Mouse (Mus musculus) cortical plate, adult 2 months (tissue): ENCODE results near the gene Tsc22d4. TPM values are rescaled to one million over a fixed set of nuclear protein-coding genes. Genes with fewer than 3 reads are reported as not detected.

Experiments
- H3K27ac ChIP-seq: fragments of 200-500 bp; 2 replicates; pipeline ENCODE4 v1.5.1; 2012; ENCODE audit warnings: low read length, control low read depth, inconsistent platforms; ENCODE audit not compliant: insufficient read depth
- H3K4me1 ChIP-seq: fragments of 200-500 bp; 2 replicates; pipeline ENCODE4 v1.6.1; 2011; ENCODE audit warnings: low read length; ENCODE audit not compliant: control insufficient read depth, insufficient read depth
- H3K4me3 ChIP-seq: fragments of 200-500 bp; 2 replicates; pipeline ENCODE4 v1.5.1; 2011; ENCODE audit warnings: mild to moderate bottlenecking, low read length, control low read depth; ENCODE audit not compliant: insufficient read depth
- CTCF ChIP-seq: fragments of 200-500 bp; IDR thresholded peaks from 2 replicates; pipeline ENCODE4 v1.5.1; 2011; ENCODE audit warnings: mild to moderate bottlenecking, control low read depth, low read length; ENCODE audit not compliant: insufficient read depth; ENCODE audit errors: extremely low read depth
- POLR2A ChIP-seq: fragments of 200-500 bp; IDR thresholded peaks from 2 replicates; pipeline ENCODE4 v1.6.1; 2011; ENCODE audit warnings: mild to moderate bottlenecking, low read length, control low read depth; ENCODE audit not compliant: insufficient read depth; ENCODE audit errors: extremely low read depth
- polyA plus RNA-seq: library from polyadenylated mRNA; depleted of rRNA; stranded (reverse); fragments of >200 nt; gene quantifications from 2 replicates; pipeline ENCODE4 v1.2.3, GENCODE M21; 2012

Tsc22d4 gene
- polyA plus RNA-seq, 1 experiment = 366 TPM

DNA sequence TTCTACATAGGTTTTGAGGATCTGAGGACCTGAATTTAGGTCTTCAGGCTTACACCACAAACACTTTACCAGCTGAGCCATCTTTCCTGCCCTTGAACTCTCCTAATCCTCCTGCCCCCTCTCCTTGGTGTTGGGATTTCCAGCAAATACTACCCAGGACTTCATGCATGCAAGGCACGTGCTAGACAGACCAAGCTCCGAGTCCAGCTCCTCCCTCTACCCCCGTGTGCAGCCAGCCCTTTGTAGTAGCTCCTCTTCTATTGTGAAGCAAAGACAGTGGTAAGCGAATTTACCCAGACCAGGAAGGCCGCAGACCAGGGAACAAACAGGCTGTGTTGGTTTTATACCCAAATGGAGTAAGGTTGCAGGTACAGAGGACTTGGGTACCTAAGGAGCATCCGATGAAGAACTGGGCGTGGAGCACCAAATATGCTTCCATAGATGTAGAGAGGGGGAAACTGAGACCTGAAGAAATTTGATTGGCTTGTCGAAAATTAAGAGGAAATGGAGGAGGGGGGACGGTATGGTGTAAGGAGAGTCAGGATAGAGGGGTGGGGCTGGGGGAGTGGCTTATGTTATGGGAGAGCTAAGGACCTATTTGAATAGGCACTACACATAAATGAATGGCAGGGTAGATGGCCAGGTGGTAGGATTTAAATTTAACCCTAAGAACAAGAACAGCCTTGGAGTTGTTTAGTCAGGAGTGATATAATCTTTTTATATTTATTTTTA is 19.2 kb downstream of the Tsc22d4 start:
- TF ChIP-seq CTCF (no peak), POLR2A (no peak)
- no peak overlapping the region for H3K4me3 ChIP-seq
- H3K27ac ChIP-seq = no peak overlapping the region
- no peaks in the 10 kb centered on the region for H3K4me1 ChIP-seq

DNA sequence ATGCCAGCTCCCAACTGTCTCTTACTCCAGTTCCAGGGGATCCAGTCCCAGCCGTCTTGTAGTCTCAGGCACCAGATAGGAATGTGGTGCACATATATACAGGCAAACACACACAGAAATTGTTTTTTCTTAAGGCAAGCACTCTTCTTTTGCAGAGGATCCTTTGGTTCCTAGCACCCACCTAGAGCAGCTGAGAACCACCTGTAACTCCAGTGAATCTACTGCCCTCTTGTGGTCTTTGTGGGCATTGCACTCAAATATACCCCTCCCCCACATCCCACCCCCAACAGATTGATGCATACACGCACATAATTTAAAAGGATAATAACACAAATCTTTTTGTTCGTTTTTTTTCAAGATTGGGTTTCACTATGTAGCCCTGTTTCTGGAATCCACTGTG is 20.7 kb downstream of the Tsc22d4 start:
- Histone ChIP-seq H3K4me3 (no peak overlapping the region), H3K4me1 (no peaks in the 10 kb centered on the region), H3K27ac (no peak overlapping the region)
- TF ChIP-seq POLR2A (no peak), CTCF (peak; percentile 36; the same call in 1 of the 2 replicates)

DNA sequence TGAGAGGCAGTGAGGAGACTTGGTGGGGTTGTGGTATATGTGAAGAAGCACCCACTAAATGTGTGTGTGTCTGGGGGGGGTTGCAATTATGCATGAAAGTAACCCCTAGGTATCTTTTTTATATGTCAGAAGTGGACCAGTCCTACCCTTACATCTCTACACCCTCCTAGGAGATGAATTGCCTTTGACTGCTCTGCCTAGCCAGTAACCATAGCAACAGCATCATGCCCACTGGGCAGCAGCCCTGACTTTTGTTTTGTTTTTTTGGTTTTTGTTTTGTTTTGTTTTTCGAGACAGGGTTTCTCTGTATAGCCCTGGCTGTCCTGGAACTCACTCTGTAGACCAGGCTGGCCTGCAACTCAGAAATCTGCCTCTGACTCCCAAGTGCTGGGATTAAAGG is 22.9 kb downstream of the Tsc22d4 start:
- no peaks in the 10 kb centered on the region for H3K4me1 ChIP-seq
- H3K27ac ChIP-seq = no peak overlapping the region
- TF ChIP-seq POLR2A (no peak), CTCF (no peak)
- no peak overlapping the region for H3K4me3 ChIP-seq

DNA sequence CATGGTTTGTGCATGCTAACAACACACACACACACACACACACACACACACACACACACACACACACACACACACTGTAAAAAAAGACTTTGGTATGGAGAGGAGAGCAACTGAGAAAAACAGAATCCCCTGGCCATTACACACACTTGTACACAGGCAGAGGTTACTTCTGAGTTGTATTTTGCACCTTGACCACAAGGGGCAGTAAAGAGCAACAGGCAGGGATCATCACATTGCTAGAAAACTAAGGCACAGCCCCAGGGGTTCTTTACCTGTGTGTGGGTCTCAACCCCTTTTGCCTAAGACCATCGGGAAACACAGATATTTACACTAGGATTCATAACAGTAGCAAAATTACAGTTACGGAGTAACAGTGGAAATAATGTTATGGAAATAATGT is 25.2 kb downstream of the Tsc22d4 start:
- Histone ChIP-seq H3K27ac (no peak overlapping the region), H3K4me1 (no peaks in the 10 kb centered on the region), H3K4me3 (no peak overlapping the region)
- TF ChIP-seq CTCF (peak; percentile 72), POLR2A (no peak)

DNA sequence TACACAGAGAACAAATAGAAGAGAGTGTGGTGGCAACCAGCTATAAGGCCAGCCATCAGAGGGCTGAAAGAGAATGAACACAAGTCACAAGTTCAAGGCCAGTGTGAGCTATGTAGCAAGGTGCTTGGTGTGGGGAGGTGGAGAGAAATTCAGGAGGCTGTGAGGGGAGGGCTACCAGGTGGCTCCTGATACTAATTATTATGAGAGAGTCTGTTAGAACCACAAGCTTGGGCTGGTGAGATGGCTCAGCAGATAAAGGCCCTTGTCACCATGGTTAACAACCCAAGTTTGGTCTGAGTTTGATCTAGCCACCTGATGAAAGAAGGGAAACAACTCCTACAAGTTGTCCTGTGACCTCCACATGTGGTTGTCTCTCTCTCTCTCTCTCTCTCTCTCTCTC is 27.2 kb downstream of the Tsc22d4 start:
- TF ChIP-seq CTCF (no peak), POLR2A (no peak)
- Histone ChIP-seq H3K4me1 (no peaks in the 10 kb centered on the region; the same call in 1 of the 2 replicates), H3K4me3 (no peak overlapping the region), H3K27ac (no peak overlapping the region)

DNA sequence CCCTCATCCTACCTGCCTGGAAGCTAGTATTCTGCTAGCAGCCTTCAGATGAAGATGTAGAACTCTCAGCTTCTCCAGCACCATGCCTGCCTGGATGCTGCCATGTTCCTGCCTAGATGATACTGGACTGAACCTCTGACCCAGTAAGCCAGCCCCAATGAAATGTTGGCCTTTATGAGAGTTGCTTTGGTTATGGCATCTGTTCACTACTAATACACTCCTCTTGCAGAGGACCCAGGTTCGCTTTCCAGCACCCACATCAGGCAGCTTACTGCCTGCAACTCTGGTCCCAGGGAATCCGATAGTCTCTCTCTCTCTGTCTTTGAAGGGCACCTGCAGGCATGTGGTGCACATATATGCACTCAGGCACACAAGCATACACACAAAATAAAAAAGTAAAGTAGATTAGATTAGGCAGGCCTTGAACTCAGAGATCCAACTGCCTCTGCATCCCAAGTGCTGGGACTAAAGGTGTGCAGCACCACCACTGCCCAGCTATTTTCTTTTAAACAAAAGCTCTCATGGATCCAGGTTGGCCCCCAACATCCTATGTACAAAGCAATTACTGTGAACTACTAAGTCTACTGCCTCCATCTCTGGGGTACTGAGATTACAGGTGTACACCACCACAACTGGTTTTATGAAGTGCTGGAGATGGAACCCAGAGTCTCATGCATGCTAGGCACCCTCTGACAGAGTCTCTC is 30.2 kb downstream of the Tsc22d4 start:
- Histone ChIP-seq H3K4me1 (no peaks in the 10 kb centered on the region; the same call in 1 of the 2 replicates), H3K4me3 (no peak overlapping the region), H3K27ac (no peak overlapping the region)
- no peak for TF ChIP-seq CTCF
- TF ChIP-seq POLR2A = no peak

DNA sequence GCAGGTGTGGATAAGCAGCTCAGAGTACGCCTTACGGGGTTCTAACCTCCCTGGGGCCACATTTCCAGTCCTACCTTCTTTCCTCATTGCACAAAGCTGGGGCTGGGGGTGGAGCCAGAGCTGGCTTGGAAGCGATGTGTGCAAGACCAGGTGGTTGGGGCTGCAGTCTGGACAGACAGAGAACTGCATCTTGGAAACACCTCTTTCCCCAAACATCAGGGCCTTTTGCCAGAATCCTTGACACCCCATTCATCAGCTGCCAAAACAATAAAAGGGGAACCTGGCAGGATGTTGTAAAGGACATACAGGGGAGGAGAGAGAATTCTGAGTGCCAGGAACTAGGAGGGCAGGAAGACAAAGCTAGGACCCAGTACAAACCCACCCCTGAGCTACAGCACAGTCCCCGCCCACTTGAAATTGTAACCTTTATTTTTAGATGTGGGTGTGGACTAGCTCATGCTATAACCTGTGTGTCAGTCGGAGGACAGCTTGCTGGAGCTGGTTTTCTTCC is 30.9 kb downstream of the Tsc22d4 start:
- Histone ChIP-seq H3K4me1 (no peaks in the 10 kb centered on the region; the same call in 1 of the 2 replicates), H3K4me3 (no peak overlapping the region), H3K27ac (no peak overlapping the region)
- TF ChIP-seq POLR2A (no peak), CTCF (no peak)

DNA sequence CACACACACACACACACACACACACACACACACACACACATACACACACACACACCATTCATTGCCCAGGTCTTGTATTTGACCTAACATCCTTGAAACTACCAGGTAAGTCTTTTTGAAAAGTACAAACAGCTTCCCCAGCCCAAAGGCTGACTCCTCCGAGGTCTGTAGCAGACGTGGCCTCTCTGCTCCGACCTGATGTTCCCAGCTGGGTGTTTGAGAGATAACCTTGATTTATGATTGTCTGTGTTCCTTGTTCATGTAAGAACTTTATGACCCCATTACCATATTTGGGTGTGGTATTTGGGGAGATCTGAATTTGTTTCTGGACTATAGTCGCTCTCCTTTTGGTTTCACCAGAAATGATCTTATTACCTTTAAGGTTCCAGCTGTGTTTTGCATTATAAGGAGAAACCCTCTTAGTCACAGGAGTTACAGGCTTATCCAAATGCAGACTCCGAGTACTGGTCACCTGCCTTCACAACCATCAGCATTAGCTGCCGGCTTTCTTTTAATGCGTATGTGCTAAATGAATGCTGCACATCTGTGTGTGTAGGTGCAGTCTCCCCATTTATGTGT is 31.8 kb downstream of the Tsc22d4 start:
- no peak for TF ChIP-seq CTCF
- TF ChIP-seq POLR2A = no peak

DNA sequence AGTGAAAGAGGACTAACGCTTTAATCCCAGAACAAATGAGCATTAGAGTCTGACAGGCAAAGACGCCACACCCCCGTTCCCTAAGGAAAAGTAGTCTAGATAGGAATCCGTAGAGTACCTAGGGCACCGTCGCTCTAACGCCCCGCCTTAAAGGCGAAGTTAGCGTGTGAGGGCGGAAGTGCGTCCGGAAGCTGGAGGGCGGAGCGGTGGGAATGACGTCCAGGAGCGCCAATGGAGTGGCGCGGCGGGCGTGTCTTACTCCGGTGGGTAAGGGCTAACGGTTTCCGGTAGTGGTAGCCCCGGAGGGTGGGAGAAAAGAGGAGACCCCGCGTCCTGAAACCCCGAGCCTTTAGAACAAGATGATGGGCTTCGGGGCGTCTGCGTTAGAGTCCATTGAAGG is 33.1 kb downstream of the Tsc22d4 start, which contains the start of gene Ppp1r35:
Ppp1r35 (plus strand) TSS at position 215 of the 400 bp plus-strand sequence.
- peaks cover 1% of the 10 kb centered on the region; the same call in 1 of the 2 replicates for H3K4me1 ChIP-seq
- TF ChIP-seq CTCF = no peak
- peak; percentile 60; the same call in 1 of the 2 replicates for TF ChIP-seq POLR2A

More for the DNA sequence above, 31.8 kb downstream of the Tsc22d4 start:
- no peaks in the 10 kb centered on the region; the same call in 1 of the 2 replicates for H3K4me1 ChIP-seq
- H3K27ac ChIP-seq = no peak overlapping the region
- no peak overlapping the region for H3K4me3 ChIP-seq

More for the DNA sequence above, 33.1 kb downstream of the Tsc22d4 start, which contains the start of gene Ppp1r35:
- Histone ChIP-seq H3K4me3 (peak within 1 kb of the TSS; percentile 84), H3K27ac (no peak within 1 kb of the TSS)
